Mouse (Mus musculus): ENCODE measurements at regions not wholly inside any gene's neighbourhood (a gene's known extent, or its start where the extent isn't known, plus 50 kb on each side); places are given as distances from the start of the nearest gene placed in this dataset.

- TF ChIP-seq ELF1 (IDR thresholded peaks at IDR 0.05; ENCODE audit: low read depth, low read length), result no peak
- no peak for TF ChIP-seq CTCF (conservative IDR thresholded peaks at IDR 0.05 in 1 of 2, IDR thresholded peaks at IDR 0.05 in 1 of 2; ENCODE audit: low read depth in 2 of 2, low read length in 2 of 2)
- TF ChIP-seq SMC3 (IDR thresholded peaks at IDR 0.05; ENCODE audit: low read depth, low read length), result no peak
These were observed 1452.1 kb downstream of the Gsdmc2 start for GRCm38 (mm10) chr15:62392839-62393238.
